Mouse (Mus musculus) NIH3T3 (cell line): Measurements from ENCODE around the gene Gse1.
A peak's percentile ranks its signal among the peaks of the same experiment; 100 is the strongest.

Experiments used
- DNase-seq: peaks from one replicate; pipeline ENCODE4 v3.0.0-alpha.2; 2012; ENCODE audit warnings: low read depth

Gse1 gene

GRCm38 (mm10) chr8:120574941-120575340 lies 346.7 kb downstream of the Gse1 start:
- peak; percentile 47 for DNase-seq

- DNase-seq, result no peak
Measured at GRCm38 (mm10) chr8:120575801-120576200, 347.5 kb downstream of the Gse1 start.

- no peak for DNase-seq
Measured at GRCm38 (mm10) chr8:120577821-120578220, 349.6 kb downstream of the Gse1 start.

- no peak for DNase-seq
Measured at GRCm38 (mm10) chr8:120580336-120581000, 352.2 kb downstream of the Gse1 start.

- no peak for DNase-seq
Measured at GRCm38 (mm10) chr8:120581329-120581728, 353.1 kb downstream of the Gse1 start.

- DNase-seq, result no peak
Measured at GRCm38 (mm10) chr8:120581811-120582210, 353.6 kb downstream of the Gse1 start.

GRCm38 (mm10) chr8:120585521-120585920 lies 357.3 kb downstream of the Gse1 start:
- DNase-seq, result no peak

- DNase-seq, result peak; percentile 99
Measured at GRCm38 (mm10) chr8:120588908-120589771, 360.9 kb downstream of the Gse1 start, which contains the start of gene Gins2. TSS of gene Gins2 (minus strand) at chr8:120589304.

- peak; percentile 30 for DNase-seq
Measured at GRCm38 (mm10) chr8:120589921-120590320, 361.7 kb downstream of the Gse1 start.

- DNase-seq, result no peak
Measured at GRCm38 (mm10) chr8:120591587-120592292, 363.5 kb downstream of the Gse1 start.

- DNase-seq, result no peak
Measured at GRCm38 (mm10) chr8:120594571-120594970, 366.3 kb downstream of the Gse1 start.

- DNase-seq, result peak; percentile 81
Measured at GRCm38 (mm10) chr8:120595963-120596362, 367.7 kb downstream of the Gse1 start.

GRCm38 (mm10) chr8:120598579-120598978 lies 370.3 kb downstream of the Gse1 start:
- DNase-seq, result no peak

- DNase-seq, result peak; percentile 90
Measured at GRCm38 (mm10) chr8:120599504-120599903, 371.2 kb downstream of the Gse1 start.

GRCm38 (mm10) chr8:120602672-120603071 lies 374.4 kb downstream of the Gse1 start:
- no peak for DNase-seq

GRCm38 (mm10) chr8:120607460-120607859 lies 379.2 kb downstream of the Gse1 start:
- peak; percentile 27 for DNase-seq

GRCm38 (mm10) chr8:120607885-120608284 lies 379.6 kb downstream of the Gse1 start:
- DNase-seq, result peak; percentile 87

GRCm38 (mm10) chr8:120610824-120611223 lies 382.6 kb downstream of the Gse1 start:
- DNase-seq, result no peak

- no peak for DNase-seq
Measured at GRCm38 (mm10) chr8:120614491-120614890, 386.2 kb downstream of the Gse1 start.

- DNase-seq, result peak; percentile 55
Measured at GRCm38 (mm10) chr8:120616663-120617626, 388.7 kb downstream of the Gse1 start.

- DNase-seq, result peak; percentile 82
Measured at GRCm38 (mm10) chr8:120618110-120618509, 389.9 kb downstream of the Gse1 start.
